Mouse (Mus musculus): ENCODE data around the gene Tmem63c. TPM values are rescaled to one million over a fixed set of nuclear protein-coding genes. Genes with fewer than 3 reads are reported as not detected.

Gene Tmem63c
- polyA plus RNA-seq, 1 experiment: 0.22 TPM

DNA sequence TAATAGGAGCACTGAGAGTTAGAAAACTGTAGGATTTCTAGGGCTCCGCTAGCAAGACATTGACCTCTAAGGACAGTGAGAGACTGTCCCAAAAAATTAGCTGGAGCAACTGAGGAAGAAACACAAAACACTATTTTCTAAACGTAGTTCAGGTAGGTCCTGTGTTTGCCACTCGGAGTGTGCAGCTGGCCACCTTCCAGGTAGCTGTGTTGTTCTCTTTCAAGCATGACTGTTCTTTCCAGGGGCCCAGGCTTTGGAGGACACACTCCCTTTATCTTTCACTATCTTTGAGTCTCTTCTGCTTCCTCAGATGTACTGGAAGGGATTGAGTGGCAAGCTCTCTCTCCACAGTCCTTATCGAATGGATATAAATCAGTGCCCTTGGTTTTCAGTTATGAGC, 82.3 kb downstream of the Tmem63c start:
- no peak for DNase-seq (ENCODE audit: low read depth, low spot score)

GRCm38 (mm10) chr12:87104796-87105195, 83.7 kb downstream of the Tmem63c start:
- 65% methylated on average over 4 of the region's 4 CpGs for WGBS
- DNase-seq (ENCODE audit: low read depth, low spot score): no peak

More for the DNA sequence above, 82.3 kb downstream of the Tmem63c start:
- WGBS: 87% methylated on average over 4 of the region's 4 CpGs

- 61% methylated on average over 3 of the region's 3 CpGs for WGBS
- no peak for DNase-seq (ENCODE audit: low read depth, low spot score)
Observed at GRCm38 (mm10) chr12:87107357-87107977, 86.3 kb downstream of the Tmem63c start.

DNA sequence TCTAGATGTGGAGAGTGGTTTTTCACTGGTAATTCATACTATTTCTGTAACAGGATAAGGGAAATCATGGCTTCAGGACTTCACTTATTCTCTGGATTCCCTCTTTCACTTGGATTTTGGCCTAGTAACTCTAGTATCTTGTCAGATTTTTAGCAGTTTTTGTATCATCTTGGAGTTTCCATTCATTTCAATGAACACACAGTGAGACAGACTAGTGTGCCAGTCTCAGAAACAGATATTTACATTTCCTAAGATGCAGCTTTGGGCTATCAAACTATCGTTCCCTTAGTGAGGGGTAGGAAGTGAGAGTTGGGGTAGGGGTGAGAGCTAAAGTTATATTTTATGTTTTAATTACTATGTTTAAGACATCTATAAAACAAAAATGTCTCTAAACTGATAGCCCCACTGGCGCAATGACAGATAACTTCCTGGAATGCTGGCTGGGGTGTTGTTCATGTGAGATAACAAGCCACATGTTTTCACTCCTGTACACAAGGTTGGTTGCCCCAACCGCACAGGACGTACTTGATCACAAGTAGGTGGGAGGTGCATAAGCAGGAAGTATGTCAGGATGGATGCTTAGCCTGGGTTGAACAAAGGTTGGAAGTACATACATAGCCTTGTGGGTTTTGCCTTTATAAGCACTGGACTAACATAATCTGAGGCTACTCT, 100.9 kb downstream of the Tmem63c start:
- WGBS: 73% methylated on average over 4 of the region's 4 CpGs
- DNase-seq (ENCODE audit: low read depth, low spot score): no peak

DNA sequence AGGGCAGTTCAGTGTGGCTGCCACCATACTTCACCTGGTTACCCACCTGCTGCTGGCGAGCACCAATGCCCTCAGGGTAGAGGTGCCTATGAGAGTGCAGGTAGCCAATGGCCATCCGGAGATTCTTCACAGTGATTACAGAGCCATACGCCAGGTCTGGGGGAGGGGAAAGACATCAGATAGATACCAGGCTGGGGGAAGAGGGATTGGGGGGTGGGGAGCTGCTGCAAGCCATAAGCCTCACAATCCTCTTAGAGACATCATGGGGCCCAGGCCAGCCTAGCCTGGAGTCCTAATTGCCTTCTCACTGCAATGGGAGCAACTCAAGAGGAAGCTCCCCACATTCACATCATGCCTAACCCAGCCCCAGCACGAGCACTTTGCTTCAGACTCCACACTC, 106.1 kb downstream of the Tmem63c start:
- DNase-seq (ENCODE audit: low read depth, low spot score): no peak
- WGBS: 83% methylated on average over 4 of the region's 4 CpGs

DNA sequence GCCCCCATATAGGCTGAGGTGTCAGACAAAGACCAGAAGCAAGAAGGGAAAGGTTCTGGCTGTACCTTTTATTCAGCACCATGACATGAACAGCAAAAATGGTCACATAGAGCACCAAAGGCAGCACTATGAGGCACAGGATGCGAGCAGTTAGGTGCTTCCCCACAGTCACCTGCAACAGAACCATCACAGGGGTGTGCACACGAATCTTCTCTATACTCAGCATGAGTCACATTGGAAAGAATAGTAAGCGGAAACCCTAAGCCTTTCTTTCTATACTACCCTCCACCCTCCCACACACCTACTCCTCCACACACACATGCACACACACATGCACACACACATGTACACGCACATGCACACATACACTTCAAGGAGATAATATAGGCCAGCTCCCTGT, 109.1 kb downstream of the Tmem63c start:
- WGBS: 90% methylated on average over 4 of the region's 4 CpGs
- DNase-seq (ENCODE audit: low read depth, low spot score): no peak

- WGBS: 62% methylated on average over 2 of the region's 2 CpGs
Observed at GRCm38 (mm10) chr12:87131181-87131580, 110.0 kb downstream of the Tmem63c start.

DNA sequence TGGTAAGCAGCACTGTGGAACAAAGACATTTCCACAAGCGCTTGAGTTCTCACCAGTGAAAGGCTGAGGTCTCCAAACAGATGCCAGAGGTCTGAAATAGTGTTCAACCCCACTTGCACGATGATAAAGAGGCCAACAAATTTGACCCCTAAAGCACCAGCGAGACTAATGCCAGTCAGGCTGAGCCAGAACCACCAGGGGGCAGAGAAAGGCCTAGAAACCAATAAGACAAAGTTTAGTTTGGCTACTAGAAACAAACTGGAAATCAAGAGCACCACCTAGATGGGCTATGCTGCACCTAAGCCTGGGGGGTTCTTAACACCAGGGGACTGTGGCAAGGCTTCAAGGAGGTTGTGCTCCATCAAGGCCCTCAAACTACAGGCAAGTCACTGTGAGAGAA, 110.5 kb downstream of the Tmem63c start:
- no peak for DNase-seq (ENCODE audit: low read depth, low spot score)
- 63% methylated on average over 3 of the region's 3 CpGs for WGBS

More at GRCm38 (mm10) chr12:87131181-87131580, 110.0 kb downstream of the Tmem63c start:
- DNase-seq (ENCODE audit: low read depth, low spot score): no peak

GRCm38 (mm10) chr12:87132210-87132609, 111.1 kb downstream of the Tmem63c start:
- WGBS: 91% methylated on average over 6 of the region's 6 CpGs
- no peak for DNase-seq (ENCODE audit: low read depth, low spot score)

DNA sequence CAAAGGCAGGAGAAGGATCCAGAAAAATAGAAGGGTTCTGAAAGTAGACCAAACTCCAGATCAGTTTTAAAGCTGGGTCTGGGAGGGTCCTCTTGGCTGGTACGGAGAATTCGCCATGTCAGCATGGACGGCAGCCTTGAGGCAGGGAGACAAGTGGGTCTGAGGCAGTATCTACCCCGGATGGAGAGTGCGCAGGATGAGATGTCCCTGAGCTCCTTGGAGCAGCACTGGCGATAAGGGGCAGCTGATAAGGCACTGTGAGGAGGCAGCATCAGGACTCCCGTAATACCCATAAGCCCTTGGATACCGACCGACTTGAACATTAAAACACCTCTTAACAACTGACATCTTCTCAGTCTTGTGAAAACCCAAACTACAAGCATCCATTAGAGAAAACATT, 111.6 kb downstream of the Tmem63c start:
- DNase-seq (ENCODE audit: low read depth, low spot score): no peak
- WGBS: 95% methylated on average over 9 of the region's 9 CpGs

- 93% methylated on average over 15 of the region's 15 CpGs for WGBS
Observed at GRCm38 (mm10) chr12:87137439-87138341, 116.5 kb downstream of the Tmem63c start.

GRCm38 (mm10) chr12:87138342-87138701, 117.2 kb downstream of the Tmem63c start:
- DNase-seq (ENCODE audit: low read depth, low spot score): no peak
- 90% methylated on average over 2 of the region's 2 CpGs for WGBS

More at GRCm38 (mm10) chr12:87137439-87138341, 116.5 kb downstream of the Tmem63c start:
- DNase-seq (ENCODE audit: low read depth, low spot score): no peak

DNA sequence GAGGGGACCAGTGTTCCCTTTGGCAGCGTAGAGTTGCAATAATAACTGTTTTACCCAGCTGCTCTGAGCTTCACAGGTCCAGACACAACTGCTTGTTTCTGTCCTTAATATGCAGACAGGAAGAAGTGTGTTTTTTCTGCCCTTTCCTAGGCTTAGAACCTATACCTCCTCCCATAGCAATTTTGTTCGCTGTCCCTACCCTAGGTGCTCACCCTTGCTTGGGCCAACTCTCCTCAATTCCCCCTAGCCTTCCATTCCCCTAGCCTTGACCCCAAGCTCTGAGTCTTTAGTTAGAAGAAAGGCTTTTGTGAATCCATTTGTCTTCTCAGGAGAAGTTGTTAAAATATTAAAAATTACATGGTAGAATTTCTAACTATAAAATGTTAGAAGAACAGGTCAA, 117.6 kb downstream of the Tmem63c start:
- WGBS: 78% methylated on average over 2 of the region's 2 CpGs
- DNase-seq (ENCODE audit: low read depth, low spot score): no peak

Other genes starting within 250 kb of the Tmem63c start
- 12.4 and 14.9 TPM in 2 replicates for gene Irf2bpl, start 136.5 kb upstream of the Tmem63c start, polyA plus RNA-seq (2012; rRNA removed)
- 16.5 and 24.2 TPM in 2 replicates for gene Cipc, start 74.3 kb upstream of the Tmem63c start, polyA plus RNA-seq (2012; rRNA removed)
- gene Zdhhc22, start 30.9 kb upstream of the Tmem63c start, polyA plus RNA-seq (2012; rRNA removed): not detected in 2 replicates
- 1.6 and 1.8 TPM in 2 replicates for gene Ngb, start 81.2 kb downstream of the Tmem63c start, polyA plus RNA-seq (2012; rRNA removed)
- 47.6 and 57.2 TPM in 2 replicates for gene Gstz1, start 125.8 kb downstream of the Tmem63c start, polyA plus RNA-seq (2012; rRNA removed)
- 6.5 and 8.7 TPM in 2 replicates for gene Pomt2, start 126.6 kb downstream of the Tmem63c start, polyA plus RNA-seq (2012; rRNA removed)
- 0.07 TPM in 1 of 2 replicates, not detected in the other for gene Samd15, start 178.4 kb downstream of the Tmem63c start, polyA plus RNA-seq (2012; rRNA removed)
- 1.3 and 2.3 TPM in 2 replicates for gene Tmed8, start 179.1 kb downstream of the Tmem63c start, polyA plus RNA-seq (2012; rRNA removed)
- gene Noxred1, start 217.4 kb downstream of the Tmem63c start, polyA plus RNA-seq (2012; rRNA removed): 0.16 and 0.55 TPM in 2 replicates
- 33.4 and 38.6 TPM in 2 replicates for gene Vipas39, start 244.9 kb downstream of the Tmem63c start, polyA plus RNA-seq (2012; rRNA removed)
- gene Ahsa1, start 245.1 kb downstream of the Tmem63c start, polyA plus RNA-seq (2012; rRNA removed): 55.9 and 60.9 TPM in 2 replicates

Data from large intestine, adult 2 months (tissue).